Mouse (Mus musculus) lung, embryonic 14.5 days (tissue): ENCODE measurements around the gene Ano9. TPM values are rescaled to one million over a fixed set of nuclear protein-coding genes. Genes with fewer than 3 reads are reported as not detected.

Experiments used
- ATAC-seq: fragments of 200-750 bp; cut with Nextera tagmentation; 2 replicates; pipeline ENCODE4 v1.8.0; 2017; ENCODE audit warnings: mild to moderate bottlenecking, moderate TSS enrichment, moderate library complexity; ENCODE audit not compliant: insufficient read depth
- DNase-seq: peaks from one replicate; pipeline ENCODE4 v3.0.0-alpha.2; 2015
- H3K27ac ChIP-seq: fragments of 300-500 bp; sonication (generic); 2 replicates; pipeline ENCODE4 v1.5.1; 2014; ENCODE audit warnings: low read depth, mild to moderate bottlenecking, moderate library complexity
- H3K27me3 ChIP-seq: fragments of 300-500 bp; sonication (generic); 2 replicates; pipeline ENCODE4 v1.6.1; 2014; ENCODE audit warnings: low read length, control low read depth; ENCODE audit not compliant: insufficient read depth
- H3K36me3 ChIP-seq: fragments of 300-500 bp; sonication (generic); 2 replicates; pipeline ENCODE4 v1.6.1; 2014; ENCODE audit warnings: control low read depth; ENCODE audit not compliant: insufficient read depth
- H3K4me1 ChIP-seq: fragments of 300-500 bp; sonication (generic); 2 replicates; pipeline ENCODE4 v1.6.1; 2014; ENCODE audit warnings: antibody characterized with exemption, control low read depth; ENCODE audit not compliant: insufficient read depth
- H3K4me2 ChIP-seq: fragments of 300-500 bp; sonication (generic); 2 replicates; pipeline ENCODE4 v1.6.1; 2014; ENCODE audit warnings: mild to moderate bottlenecking
- H3K4me3 ChIP-seq: fragments of 300-500 bp; sonication (generic); 2 replicates; pipeline ENCODE4 v1.5.1; 2014; ENCODE audit warnings: low read depth, low read length
- H3K9ac ChIP-seq: fragments of 300-500 bp; sonication (generic); 2 replicates; pipeline ENCODE4 v1.6.1; 2014
- H3K9me3 ChIP-seq: fragments of 300-500 bp; sonication (generic); 2 replicates; pipeline ENCODE4 v1.6.1; 2016; ENCODE audit warnings: low read depth, low read length, control low read depth
- CTCF ChIP-seq: IDR thresholded peaks from 2 replicates; pipeline ENCODE4 v1.5.1; 2016; ENCODE audit warnings: antibody characterized with exemption, low read depth
- WGBS: fragments of 180-500 bp; shearing (Covaris S2); extraction: QIAGEN DNeasy Blood & Tissue Kit; methylation state at CpG from one replicate; pipeline ENCODE4 v1.1.7; 2014; 5-methylcytosine and 5-hydroxymethylcytosine counted together
- polyA plus RNA-seq: library from polyadenylated mRNA; unstranded; fragments of >200 nt; fragmentation: Nextera tagmentation; extraction: Ambion mirVana; gene quantifications from 2 replicates; pipeline ENCODE4 v1.2.1, GENCODE M21; 2014

Ano9 gene
- 4.2 and 4.3 TPM in 2 replicates for polyA plus RNA-seq

- Histone ChIP-seq H3K9ac (no peak within 1 kb of the TSS; the same call in none of the 2 replicates), H3K36me3 (no peaks in the 10 kb centered on the region), H3K9me3 (no peaks in the 10 kb centered on the region), H3K27ac (no peak within 1 kb of the TSS), H3K4me2 (peak within 1 kb of the TSS; percentile 39), H3K27me3 (no peaks in the 10 kb centered on the region), H3K4me3 (peak within 1 kb of the TSS; percentile 1; the same call in 1 of the 2 replicates), H3K4me1 (peaks cover 2% of the 10 kb centered on the region; the same call in 1 of the 2 replicates)
- DNase-seq: peak; percentile 59
- no peak for TF ChIP-seq CTCF
- 0 out of 2 replicates have a peak, but pooled peaks have one; percentile 16 for ATAC-seq
- 9% methylated on average over 9 of the region's 9 CpGs for WGBS
These were observed at the start of gene Ano9 for GRCm38 (mm10) chr7:141117636-141118035. TSS of gene Ano9 (minus strand) at chr7:141117806.

- TF ChIP-seq CTCF: no peak
These were observed 47.2 kb upstream of the Ano9 start for GRCm38 (mm10) chr7:141164850-141165249.

GRCm38 (mm10) chr7:141164397-141164796, 46.8 kb upstream of the Ano9 start:
- Histone ChIP-seq H3K27me3 (no peaks in the 10 kb centered on the region), H3K9ac (no peak overlapping the region), H3K4me3 (no peak overlapping the region), H3K27ac (no peak overlapping the region), H3K36me3 (peaks cover 62% of the 10 kb centered on the region), H3K4me2 (no peak overlapping the region), H3K4me1 (peaks cover 10% of the 10 kb centered on the region), H3K9me3 (no peaks in the 10 kb centered on the region)
- 91% methylated on average over 7 of the region's 7 CpGs for WGBS
- no peak for TF ChIP-seq CTCF
- no peak for DNase-seq
- ATAC-seq: no peak

More at GRCm38 (mm10) chr7:141164850-141165249, 47.2 kb upstream of the Ano9 start:
- ATAC-seq: no peak
- Histone ChIP-seq H3K9me3 (no peaks in the 10 kb centered on the region), H3K9ac (no peak overlapping the region), H3K4me1 (peaks cover 13% of the 10 kb centered on the region), H3K4me2 (no peak overlapping the region), H3K36me3 (peaks cover 57% of the 10 kb centered on the region), H3K27ac (no peak overlapping the region), H3K27me3 (no peaks in the 10 kb centered on the region), H3K4me3 (no peak overlapping the region)
- no peak for DNase-seq
- 75% methylated on average over 6 of the region's 6 CpGs for WGBS

GRCm38 (mm10) chr7:141155362-141155761, 37.8 kb upstream of the Ano9 start:
- TF ChIP-seq CTCF: no peak
- H3K4me1 ChIP-seq: no peaks in the 10 kb centered on the region
- 80% methylated on average over 9 of the region's 9 CpGs for WGBS
- H3K27ac ChIP-seq: no peak overlapping the region
- DNase-seq (no peak), ATAC-seq (no peak)
- H3K9me3 ChIP-seq: no peaks in the 10 kb centered on the region
- H3K9ac ChIP-seq: no peak overlapping the region
- no peak overlapping the region for H3K4me2 ChIP-seq
- H3K27me3 ChIP-seq: no peaks in the 10 kb centered on the region
- H3K36me3 ChIP-seq: peaks cover 74% of the 10 kb centered on the region
- H3K4me3 ChIP-seq: no peak overlapping the region

GRCm38 (mm10) chr7:141148639-141149038, 31.0 kb upstream of the Ano9 start:
- Histone ChIP-seq H3K4me1 (no peaks in the 10 kb centered on the region), H3K4me2 (no peak overlapping the region), H3K4me3 (no peak overlapping the region), H3K27ac (no peak overlapping the region), H3K27me3 (no peaks in the 10 kb centered on the region), H3K9me3 (no peaks in the 10 kb centered on the region), H3K9ac (no peak overlapping the region), H3K36me3 (peaks cover 62% of the 10 kb centered on the region)
- ATAC-seq (no peak), DNase-seq (no peak)
- WGBS: 65% methylated on average over 4 of the region's 4 CpGs
- no peak for TF ChIP-seq CTCF

GRCm38 (mm10) chr7:141147044-141147443, 29.4 kb upstream of the Ano9 start:
- no peak overlapping the region for H3K27ac ChIP-seq

GRCm38 (mm10) chr7:141146043-141146595, 28.5 kb upstream of the Ano9 start:
- TF ChIP-seq CTCF: no peak
- WGBS: 91% methylated on average over 12 of the region's 12 CpGs
- DNase-seq (no peak), ATAC-seq (0 out of 2 replicates have a peak, but pooled peaks have one; percentile 31)
- no peaks in the 10 kb centered on the region for H3K4me1 ChIP-seq
- no peak overlapping the region for H3K4me2 ChIP-seq
- no peaks in the 10 kb centered on the region for H3K27me3 ChIP-seq
- H3K4me3 ChIP-seq: no peak overlapping the region
- no peak overlapping the region for H3K9ac ChIP-seq
- H3K27ac ChIP-seq: no peak overlapping the region
- no peaks in the 10 kb centered on the region for H3K9me3 ChIP-seq
- H3K36me3 ChIP-seq: peaks cover 55% of the 10 kb centered on the region

More at GRCm38 (mm10) chr7:141147044-141147443, 29.4 kb upstream of the Ano9 start:
- no peaks in the 10 kb centered on the region for H3K9me3 ChIP-seq
- H3K4me2 ChIP-seq: no peak overlapping the region
- no peaks in the 10 kb centered on the region for H3K4me1 ChIP-seq
- H3K4me3 ChIP-seq: no peak overlapping the region
- H3K36me3 ChIP-seq: peaks cover 60% of the 10 kb centered on the region
- H3K9ac ChIP-seq: no peak overlapping the region
- DNase-seq: no peak
- H3K27me3 ChIP-seq: no peaks in the 10 kb centered on the region
- 81% methylated on average over 6 of the region's 6 CpGs for WGBS
- ATAC-seq: no peak
- TF ChIP-seq CTCF: no peak
